Mouse (Mus musculus) liver, embryonic 16.5 days (tissue): ENCODE data around the gene Hps1. TPM values are rescaled to one million over a fixed set of nuclear protein-coding genes. Genes with fewer than 3 reads are reported as not detected.

Experiments
- ATAC-seq: fragments of 200-750 bp; cut with Nextera tagmentation; 2 replicates; pipeline ENCODE4 v1.8.0; 2017; ENCODE audit warnings: low read depth, mild to moderate bottlenecking, moderate number of reproducible peaks, moderate library complexity
- H3K27ac ChIP-seq: fragments of 300-500 bp; sonication (generic); 2 replicates; pipeline ENCODE4 v1.5.1; 2014; ENCODE audit warnings: mild to moderate bottlenecking, low read length
- H3K27me3 ChIP-seq: fragments of 300-500 bp; sonication (generic); 2 replicates; pipeline ENCODE4 v1.6.1; 2014; ENCODE audit warnings: low read depth, low read length, mixed read lengths; ENCODE audit not compliant: control insufficient read depth, insufficient read depth
- H3K36me3 ChIP-seq: fragments of 300-500 bp; sonication (generic); 2 replicates; pipeline ENCODE4 v1.6.1; 2014; ENCODE audit warnings: mild to moderate bottlenecking; ENCODE audit not compliant: control insufficient read depth, insufficient read depth
- H3K4me1 ChIP-seq: fragments of 300-500 bp; sonication (generic); 2 replicates; pipeline ENCODE4 v1.6.1; 2014; ENCODE audit warnings: low read depth, low read length, mixed read lengths; ENCODE audit not compliant: control insufficient read depth
- H3K4me2 ChIP-seq: fragments of 300-500 bp; sonication (generic); 2 replicates; pipeline ENCODE4 v1.6.1; 2014; ENCODE audit warnings: low read depth, low read length, mixed read lengths
- H3K4me3 ChIP-seq: fragments of 300-500 bp; sonication (generic); 2 replicates; pipeline ENCODE4 v1.5.1; 2014; ENCODE audit warnings: low read depth, mild to moderate bottlenecking, low read length
- H3K9ac ChIP-seq: fragments of 300-500 bp; sonication (generic); 2 replicates; pipeline ENCODE4 v1.6.1; 2014; ENCODE audit warnings: low read depth, low read length
- H3K9me3 ChIP-seq: fragments of 300-500 bp; sonication (generic); replicated peaks from 2 replicates; pipeline ENCODE4 v1.6.1; 2016; ENCODE audit warnings: low read length; ENCODE audit not compliant: control insufficient read depth
- WGBS: fragments of 180-500 bp; shearing (Covaris S2); extraction: QIAGEN DNeasy Blood & Tissue Kit; methylation state at CpG from one replicate; pipeline ENCODE4 v1.1.7; 2014; ENCODE audit not compliant: insufficient replicate concordance; 5-methylcytosine and 5-hydroxymethylcytosine counted together
- polyA plus RNA-seq: library from polyadenylated mRNA; unstranded; fragments of >200 nt; fragmentation: Nextera tagmentation; extraction: Ambion mirVana; gene quantifications from 2 replicates; pipeline ENCODE4 v1.2.1, GENCODE M21; 2015

Hps1 gene
- polyA plus RNA-seq, 1 experiment from 2014 or later: 6.2 TPM

- no peaks in the 10 kb centered on the region for H3K9me3 ChIP-seq
- no peaks in the 10 kb centered on the region for H3K36me3 ChIP-seq
- peak; percentile 35; the same call in 1 of the 2 replicates for ATAC-seq
- H3K9ac ChIP-seq: no peak overlapping the region
- no peaks in the 10 kb centered on the region for H3K27me3 ChIP-seq
- H3K4me3 ChIP-seq: no peak overlapping the region
- H3K27ac ChIP-seq: no peak overlapping the region
- 34% methylated on average over 4 of the region's 4 CpGs for WGBS
- peak overlapping the region; percentile 7; the same call in 1 of the 2 replicates for H3K4me2 ChIP-seq
- H3K4me1 ChIP-seq: peaks cover 26% of the 10 kb centered on the region
These were observed 33.9 kb downstream of the Hps1 start for GRCm38 (mm10) chr19:42745869-42746224.

GRCm38 (mm10) chr19:42745084-42745868 is 34.5 kb downstream of the Hps1 start:
- H3K4me1 ChIP-seq: peaks cover 26% of the 10 kb centered on the region
- no peaks in the 10 kb centered on the region for H3K27me3 ChIP-seq
- H3K9me3 ChIP-seq: no peaks in the 10 kb centered on the region
- H3K4me2 ChIP-seq: peak overlapping the region; percentile 7; the same call in 1 of the 2 replicates
- peak; percentile 30 for ATAC-seq
- WGBS: 34% methylated on average over 9 of the region's 9 CpGs
- no peak overlapping the region for H3K4me3 ChIP-seq
- H3K36me3 ChIP-seq: no peaks in the 10 kb centered on the region
- no peak overlapping the region for H3K27ac ChIP-seq
- no peak overlapping the region for H3K9ac ChIP-seq

GRCm38 (mm10) chr19:42744162-42744586 is 35.6 kb downstream of the Hps1 start:
- no peak overlapping the region for H3K9ac ChIP-seq
- H3K27ac ChIP-seq: peak overlapping the region; percentile 8; the same call in 1 of the 2 replicates
- no peaks in the 10 kb centered on the region for H3K9me3 ChIP-seq
- H3K4me3 ChIP-seq: no peak overlapping the region
- ATAC-seq: peak; percentile 60
- 11% methylated on average over 4 of the region's 4 CpGs for WGBS
- no peak overlapping the region for H3K4me2 ChIP-seq
- no peaks in the 10 kb centered on the region for H3K27me3 ChIP-seq
- H3K4me1 ChIP-seq: peaks cover 21% of the 10 kb centered on the region
- H3K36me3 ChIP-seq: no peaks in the 10 kb centered on the region

GRCm38 (mm10) chr19:42743261-42743660 is 36.5 kb downstream of the Hps1 start:
- no peak overlapping the region for H3K4me2 ChIP-seq
- H3K9me3 ChIP-seq: no peaks in the 10 kb centered on the region
- no peak overlapping the region for H3K9ac ChIP-seq
- no peaks in the 10 kb centered on the region for H3K36me3 ChIP-seq
- WGBS: 48% methylated on average over 16 of the region's 16 CpGs
- ATAC-seq: no peak
- no peak overlapping the region for H3K4me3 ChIP-seq
- H3K27me3 ChIP-seq: no peaks in the 10 kb centered on the region
- peaks cover 21% of the 10 kb centered on the region for H3K4me1 ChIP-seq
- no peak overlapping the region for H3K27ac ChIP-seq

- no peak overlapping the region for H3K9ac ChIP-seq
- H3K27ac ChIP-seq: no peak overlapping the region
- WGBS: 62% methylated on average over 14 of the region's 14 CpGs
- H3K4me2 ChIP-seq: no peak overlapping the region
- no peak overlapping the region for H3K4me3 ChIP-seq
- no peaks in the 10 kb centered on the region for H3K27me3 ChIP-seq
- no peaks in the 10 kb centered on the region for H3K9me3 ChIP-seq
- peaks cover 21% of the 10 kb centered on the region for H3K4me1 ChIP-seq
- H3K36me3 ChIP-seq: no peaks in the 10 kb centered on the region
- ATAC-seq: no peak
These were observed 37.9 kb downstream of the Hps1 start for GRCm38 (mm10) chr19:42741884-42742283.

GRCm38 (mm10) chr19:42740163-42740899 is 39.4 kb downstream of the Hps1 start:
- WGBS: 47% methylated on average over 8 of the region's 8 CpGs
- Histone ChIP-seq H3K9me3 (no peaks in the 10 kb centered on the region), H3K4me3 (no peak overlapping the region), H3K27me3 (no peaks in the 10 kb centered on the region), H3K27ac (0 out of 2 replicates have a peak overlapping the region, but pooled peaks have one; percentile 7), H3K4me2 (no peak overlapping the region), H3K36me3 (no peaks in the 10 kb centered on the region), H3K9ac (no peak overlapping the region), H3K4me1 (peaks cover 12% of the 10 kb centered on the region)
- ATAC-seq: peak; percentile 67

- Histone ChIP-seq H3K4me3 (no peak overlapping the region), H3K9me3 (no peaks in the 10 kb centered on the region), H3K4me1 (peaks cover 8% of the 10 kb centered on the region), H3K27me3 (no peaks in the 10 kb centered on the region), H3K9ac (no peak overlapping the region), H3K36me3 (no peaks in the 10 kb centered on the region), H3K4me2 (no peak overlapping the region), H3K27ac (no peak overlapping the region)
- 41% methylated on average over 6 of the region's 6 CpGs for WGBS
- no peak for ATAC-seq
These were observed 40.0 kb downstream of the Hps1 start for GRCm38 (mm10) chr19:42739734-42740133.

- H3K4me2 ChIP-seq: no peak overlapping the region
- H3K9me3 ChIP-seq: no peaks in the 10 kb centered on the region
- no peak overlapping the region for H3K9ac ChIP-seq
- no peak for ATAC-seq
- H3K27me3 ChIP-seq: no peaks in the 10 kb centered on the region
- H3K4me1 ChIP-seq: no peaks in the 10 kb centered on the region; the same call in 1 of the 2 replicates
- 53% methylated on average over 9 of the region's 9 CpGs for WGBS
- no peaks in the 10 kb centered on the region for H3K36me3 ChIP-seq
- no peak overlapping the region for H3K4me3 ChIP-seq
- no peak overlapping the region for H3K27ac ChIP-seq
These were observed 42.0 kb downstream of the Hps1 start for GRCm38 (mm10) chr19:42737753-42738152.

GRCm38 (mm10) chr19:42734982-42735381 is 44.8 kb downstream of the Hps1 start:
- Histone ChIP-seq H3K4me3 (no peak overlapping the region), H3K9me3 (no peaks in the 10 kb centered on the region), H3K9ac (no peak overlapping the region), H3K27me3 (no peaks in the 10 kb centered on the region), H3K36me3 (no peaks in the 10 kb centered on the region), H3K4me2 (no peak overlapping the region), H3K4me1 (no peaks in the 10 kb centered on the region), H3K27ac (no peak overlapping the region)
- WGBS: 35% methylated on average over 5 of the region's 5 CpGs
- ATAC-seq: no peak
